Mouse (Mus musculus) ZHBTc4 (cell line): ENCODE measurements at regions not wholly inside any gene's neighbourhood (a gene's known extent, or its start where the extent isn't known, plus 50 kb on each side); places are given as distances from the start of the nearest gene placed in this dataset.

Source experiments
- DNase-seq: peaks from one replicate; pipeline ENCODE4 v3.0.0-alpha.2; 2011; ENCODE audit warnings: low read depth, low spot score

- no peak for DNase-seq
Measured at GRCm38 (mm10) chr19:28205691-28206090, 194.7 kb upstream of the Rfx3 start.

GRCm38 (mm10) chr19:28203719-28204118 is 192.8 kb upstream of the Rfx3 start:
- DNase-seq: no peak

GRCm38 (mm10) chr19:28199385-28199784 is 188.4 kb upstream of the Rfx3 start:
- DNase-seq: no peak

- DNase-seq: no peak
Measured at GRCm38 (mm10) chr19:28196881-28197280, 185.9 kb upstream of the Rfx3 start.

- DNase-seq: no peak
Measured at GRCm38 (mm10) chr19:28192248-28192647, 181.3 kb upstream of the Rfx3 start.

- DNase-seq: no peak
Measured at GRCm38 (mm10) chr19:28191428-28192116, 180.6 kb upstream of the Rfx3 start.

- DNase-seq: no peak
Measured at GRCm38 (mm10) chr19:28190250-28190649, 179.3 kb upstream of the Rfx3 start.

GRCm38 (mm10) chr19:28188363-28188762 is 177.4 kb upstream of the Rfx3 start:
- DNase-seq: no peak

- peak; percentile 95 for DNase-seq
Measured at GRCm38 (mm10) chr19:28182411-28183182, 171.6 kb upstream of the Rfx3 start.

- no peak for DNase-seq
Measured at GRCm38 (mm10) chr19:28181171-28181570, 170.2 kb upstream of the Rfx3 start.

GRCm38 (mm10) chr19:28178114-28178513 is 167.1 kb upstream of the Rfx3 start:
- no peak for DNase-seq

GRCm38 (mm10) chr19:28176821-28177220 is 165.9 kb upstream of the Rfx3 start:
- no peak for DNase-seq

GRCm38 (mm10) chr19:28171836-28172534 is 161.0 kb upstream of the Rfx3 start:
- no peak for DNase-seq

GRCm38 (mm10) chr19:28167451-28168165 is 156.6 kb upstream of the Rfx3 start:
- DNase-seq: no peak

GRCm38 (mm10) chr19:28166626-28167025 is 155.7 kb upstream of the Rfx3 start:
- DNase-seq: peak; percentile 18

- DNase-seq: peak; percentile 84
Measured at GRCm38 (mm10) chr19:28165901-28166361, 155.0 kb upstream of the Rfx3 start.

GRCm38 (mm10) chr19:28163195-28163594 is 152.2 kb upstream of the Rfx3 start:
- DNase-seq: no peak

GRCm38 (mm10) chr19:28160582-28160981 is 149.6 kb upstream of the Rfx3 start:
- DNase-seq: peak; percentile 57

GRCm38 (mm10) chr19:28157196-28157595 is 146.2 kb upstream of the Rfx3 start:
- DNase-seq: no peak

GRCm38 (mm10) chr19:28137581-28137980 is 126.6 kb upstream of the Rfx3 start:
- DNase-seq: no peak

GRCm38 (mm10) chr19:28134806-28135205 is 123.8 kb upstream of the Rfx3 start:
- DNase-seq: peak; percentile 67
